Mouse (Mus musculus) left cerebral cortex, postnatal 10 days (tissue): ENCODE data around the gene Alpk3. TPM values are rescaled to one million over a fixed set of nuclear protein-coding genes. Genes with fewer than 3 reads are reported as not detected.
"Not testable (repeated sequence)": the region's sequence is repeated elsewhere in the genome, so short reads cannot be mapped to it uniquely, and the experiment has no call there.

Source experiments
- DNase-seq, 2 experiments: peaks; one replicate each; pipeline ENCODE4 v3.0.0; 2021 to 2022; ENCODE audit warnings: low spot score in 2 of 2, mixed read lengths in 1 of 2; ENCODE audit errors: extremely low spot score in 1 of 2
- intact Hi-C: fragments of 180-260 bp; cut with DNase I; formaldehyde crosslinking; loops from one replicate; pipeline ENCODE4 v1.15.1; 2025
- total RNA-seq, 2 experiments: library from RNA; stranded (reverse); gene quantifications; 2 replicates each; pipeline ENCODE4 v1.2.3; 2021

Alpk3 gene
- total RNA-seq, 2 experiments from 2014 or later = 0.49 to 0.61 TPM

DNA sequence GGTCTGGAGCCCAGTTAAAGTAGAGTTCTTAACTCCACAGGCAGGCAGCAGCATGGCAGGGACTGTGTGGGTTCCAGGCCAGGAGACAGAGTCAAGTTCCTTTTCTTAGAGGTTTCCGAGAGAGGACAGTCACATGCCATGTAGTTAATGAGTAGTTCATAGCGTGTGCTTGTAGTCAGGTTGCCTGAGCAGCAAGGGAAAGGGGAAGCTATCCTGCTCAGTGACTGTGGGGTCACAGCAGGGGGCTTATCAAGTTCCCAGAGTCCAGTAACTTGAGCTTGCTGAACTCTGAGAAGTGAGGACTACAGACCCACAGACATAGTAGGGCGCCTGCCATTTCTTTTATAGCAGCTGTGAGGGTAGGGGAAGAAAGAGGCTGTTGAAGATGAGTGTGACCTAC is 63.7 kb downstream of the Alpk3 start:
- intact Hi-C loops = no loop called here
- no peak for DNase-seq

DNA sequence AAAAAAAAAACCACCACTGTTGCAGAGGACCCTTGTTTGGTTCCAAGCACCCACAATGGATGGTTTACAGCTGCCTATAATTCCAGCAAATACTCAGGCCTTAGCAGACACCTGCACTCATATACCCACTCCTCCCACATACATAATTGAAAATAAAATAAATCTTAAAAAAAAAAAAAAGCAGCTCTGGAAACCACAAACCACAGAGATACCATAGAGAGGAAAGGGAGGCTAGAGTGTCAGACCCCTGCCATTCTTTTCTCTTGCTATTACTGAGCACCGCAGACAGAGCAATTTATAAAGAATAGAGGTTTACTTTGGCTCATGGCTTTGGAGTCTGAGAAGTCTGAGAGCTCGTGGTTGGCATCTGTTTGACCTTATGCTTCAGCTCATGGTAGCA is 65.4 kb downstream of the Alpk3 start:
- DNase-seq = no peak
- intact Hi-C loops = no loop called here

DNA sequence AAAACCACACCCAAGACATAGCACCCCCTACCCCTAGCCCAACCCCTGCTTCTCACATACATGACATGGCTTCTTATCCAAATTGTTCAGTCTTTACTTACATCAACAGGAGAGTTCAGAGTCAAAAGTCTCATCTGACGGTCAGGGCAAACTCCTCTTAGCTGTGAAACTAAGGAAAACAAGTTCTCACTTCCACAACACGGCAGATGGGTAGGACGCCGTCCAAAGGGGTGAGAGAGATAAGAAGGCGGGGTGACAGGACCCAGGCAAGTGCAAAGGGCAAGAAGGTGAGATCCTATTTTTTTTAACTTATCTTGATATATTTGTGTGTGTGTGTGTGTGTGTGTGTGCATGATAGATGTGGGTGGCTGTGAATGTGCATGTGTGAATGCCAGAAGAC is 66.2 kb downstream of the Alpk3 start:
- intact Hi-C loops = no loop called here
- no peak for DNase-seq

DNA sequence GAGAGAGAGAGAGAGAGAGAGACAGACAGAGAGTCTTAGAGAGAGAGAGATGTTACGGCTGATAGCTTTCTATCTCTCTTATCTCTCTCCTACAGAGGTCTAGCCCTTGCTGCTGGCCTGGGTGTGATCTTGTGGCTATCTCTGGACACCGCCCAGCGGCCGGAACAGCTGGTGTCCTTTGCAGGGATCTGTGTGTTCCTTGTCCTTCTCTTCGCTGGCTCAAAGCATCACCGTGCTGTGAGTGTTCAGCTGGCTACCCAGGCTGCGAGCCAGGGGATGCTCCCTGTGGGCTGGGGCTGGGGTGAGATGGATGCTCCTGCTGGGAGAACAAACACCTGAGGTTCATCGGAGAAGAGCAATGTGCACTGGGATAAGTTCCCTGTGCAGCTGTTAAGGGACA is 67.4 kb downstream of the Alpk3 start:
- DNase-seq = no peak
- intact Hi-C loops = no loop called here

DNA sequence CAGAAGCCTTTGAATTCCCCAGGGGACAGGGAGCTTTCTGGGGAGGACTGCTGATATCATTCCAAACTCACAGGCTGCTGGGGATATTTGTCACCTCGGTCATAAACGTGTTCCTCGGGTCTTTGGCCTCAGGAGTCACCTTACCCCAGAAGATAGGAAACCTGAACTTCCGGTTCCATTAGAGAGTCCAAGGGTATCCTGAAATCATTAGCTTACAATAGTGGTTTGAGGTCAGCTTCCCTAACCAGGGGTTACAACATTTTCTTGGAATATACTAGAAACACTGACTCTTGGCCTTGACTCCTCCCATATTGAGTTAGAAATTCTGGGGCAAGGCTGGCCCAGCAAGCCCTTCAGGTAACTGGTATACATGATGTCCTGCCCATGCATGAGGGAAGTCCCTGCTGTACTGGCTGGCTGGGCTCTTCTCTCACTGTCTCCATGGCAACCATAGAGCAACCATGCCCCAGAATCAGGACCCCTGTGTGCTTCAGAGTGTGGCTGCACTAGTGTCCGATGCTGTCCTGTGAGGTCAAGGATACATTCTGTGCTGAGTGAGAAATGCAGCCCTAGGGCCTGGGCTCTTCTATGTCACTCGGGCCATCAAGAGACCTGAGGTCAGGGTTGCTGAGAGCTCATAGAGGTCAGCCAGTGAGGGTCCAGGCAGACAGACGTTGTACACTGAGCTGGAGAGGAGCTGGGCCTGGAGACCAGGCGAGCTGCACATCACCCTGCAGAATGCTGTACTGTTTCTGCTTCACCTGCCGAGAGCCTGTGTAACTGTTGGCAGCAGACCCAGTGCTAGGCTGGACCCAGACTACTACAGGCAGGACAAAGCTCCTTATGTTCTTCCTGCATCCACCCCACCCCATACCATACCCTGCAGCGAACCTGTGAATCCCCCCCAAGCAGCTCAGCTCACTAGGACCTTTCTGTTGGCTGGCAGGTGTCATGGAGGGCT is 68.1 kb downstream of the Alpk3 start:
- intact Hi-C loops = no loop called here
- no peak for DNase-seq

DNA sequence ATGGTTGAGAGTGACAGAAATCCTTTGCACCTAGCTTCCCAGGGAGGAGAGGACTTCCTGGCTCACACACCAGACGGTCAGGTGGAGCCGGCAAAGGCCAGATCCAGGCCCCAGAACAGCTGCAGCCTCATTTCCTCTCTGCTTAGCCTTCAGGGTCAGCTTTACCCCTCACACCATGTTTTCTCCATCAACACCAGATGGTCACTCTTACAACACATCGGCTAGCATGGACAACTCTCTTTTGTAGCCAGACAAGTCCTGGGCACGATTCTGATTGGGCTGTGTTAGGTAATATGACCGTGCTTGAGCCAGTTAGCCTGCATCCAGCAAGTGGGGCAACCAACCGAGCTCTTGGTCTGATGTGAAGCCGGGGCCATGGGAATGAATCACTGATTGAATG is 74.5 kb downstream of the Alpk3 start:
- no peak for DNase-seq
- intact Hi-C loops = no loop called here

DNA sequence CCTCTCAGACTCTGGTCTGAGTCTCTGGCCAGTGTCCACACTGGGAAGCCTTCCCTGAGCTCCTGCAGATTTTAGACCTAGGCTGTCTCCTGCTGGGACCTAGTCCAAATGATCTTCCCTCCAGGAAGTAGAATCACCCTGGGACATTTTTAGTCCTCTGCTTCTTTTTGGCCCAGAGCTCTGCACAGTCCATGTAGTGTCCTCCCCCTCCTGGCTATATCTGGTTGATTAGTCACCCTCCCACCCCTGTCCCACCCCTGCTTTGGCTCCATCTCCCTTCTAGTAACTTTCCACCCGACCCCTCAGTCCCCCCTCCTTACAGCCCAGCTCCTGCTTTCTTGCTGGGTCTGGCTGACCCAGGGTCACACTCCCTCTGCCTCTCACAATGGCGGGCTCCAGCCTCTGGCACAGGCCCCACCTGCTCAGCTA is 75.5 kb downstream of the Alpk3 start:
- DNase-seq = peak in 1 of 2 experiments; percentile 38
- intact Hi-C loops = no loop called here

DNA sequence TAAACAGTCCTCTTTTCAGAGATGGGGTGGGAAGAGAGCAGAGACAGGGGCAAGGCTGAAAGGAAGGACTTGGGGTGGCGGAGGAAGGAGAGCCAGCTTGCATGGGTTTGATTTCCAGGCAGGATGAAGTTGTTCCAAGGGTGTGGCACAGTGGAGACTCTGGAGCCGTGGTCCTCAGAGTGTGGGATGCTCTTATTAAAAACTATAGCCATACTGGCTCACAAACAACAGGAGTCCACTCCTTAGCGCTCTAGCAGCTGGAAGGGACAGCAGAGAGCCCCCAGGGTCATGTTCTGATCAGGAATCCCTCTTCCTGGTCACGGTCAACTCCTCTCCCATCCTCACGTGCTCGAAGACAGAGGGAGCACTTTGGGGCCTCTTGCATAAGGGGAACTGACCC is 76.0 kb downstream of the Alpk3 start:
- no peak for DNase-seq
- intact Hi-C loops = no loop called here

DNA sequence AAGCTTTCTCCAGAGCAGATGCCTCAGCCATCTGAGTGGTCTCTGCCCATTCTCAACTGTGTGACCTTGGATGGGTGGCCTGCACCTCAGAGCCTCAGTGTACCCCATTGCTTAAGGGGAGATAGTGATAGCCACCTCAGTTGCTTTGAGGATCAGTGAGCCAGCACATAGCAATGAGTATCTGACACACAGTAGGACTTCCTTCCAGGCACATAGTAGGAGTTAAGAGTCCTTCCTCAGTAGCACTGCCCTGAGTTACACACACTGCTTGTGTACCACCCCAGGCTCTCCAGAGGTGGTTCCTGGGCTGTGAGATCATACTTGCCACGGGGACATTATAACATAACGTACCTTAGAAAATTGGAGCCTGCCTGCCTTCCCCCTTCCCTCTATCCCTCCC is 76.5 kb downstream of the Alpk3 start:
- intact Hi-C loops = no loop called here
- DNase-seq = no peak

DNA sequence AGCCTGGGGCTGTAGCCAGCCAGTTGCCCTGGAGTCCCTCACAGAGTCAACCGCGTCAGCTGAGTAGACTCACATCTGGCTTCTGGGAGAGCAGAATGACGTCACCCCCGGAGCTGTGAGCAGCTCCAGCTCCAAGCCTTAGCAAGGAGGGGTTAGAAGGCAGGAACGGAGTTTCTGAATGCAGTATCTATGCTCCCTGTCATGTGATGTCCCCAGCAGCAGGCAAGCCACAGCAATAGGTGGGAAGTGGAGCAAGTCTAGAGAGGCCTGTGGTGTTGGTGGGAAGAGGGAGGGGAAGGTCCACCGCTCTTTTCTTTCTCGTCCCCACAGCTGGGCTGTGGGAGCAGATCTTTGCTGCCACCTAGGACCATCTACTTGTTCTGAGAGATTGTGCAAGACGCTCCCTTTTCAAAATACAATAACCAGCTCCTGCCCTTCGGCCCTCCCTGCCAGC is 77.2 kb downstream of the Alpk3 start:
- peak; percentile 14 to 79 for DNase-seq
- intact Hi-C loops = no loop called here

DNA sequence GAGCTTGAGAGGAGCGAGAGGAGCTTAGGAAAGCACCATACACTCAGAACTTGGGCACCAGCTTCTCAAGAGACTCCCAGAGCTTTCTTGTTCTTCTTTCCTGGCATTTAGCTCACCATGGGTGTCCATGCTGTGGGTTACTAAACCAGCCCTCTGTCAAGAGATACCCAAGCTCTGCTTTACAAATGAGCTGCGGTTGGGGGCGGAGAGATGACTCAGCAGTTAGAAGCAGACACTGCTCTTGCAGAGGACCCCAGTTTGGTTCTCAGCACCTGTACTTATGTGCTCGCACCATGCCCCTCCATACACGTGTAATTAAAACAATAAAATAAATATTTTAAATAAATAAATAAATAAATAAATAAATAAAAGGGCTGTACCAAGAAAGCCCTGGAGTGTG is 79.9 kb downstream of the Alpk3 start:
- intact Hi-C loops = no loop called here
- no peak for DNase-seq

DNA sequence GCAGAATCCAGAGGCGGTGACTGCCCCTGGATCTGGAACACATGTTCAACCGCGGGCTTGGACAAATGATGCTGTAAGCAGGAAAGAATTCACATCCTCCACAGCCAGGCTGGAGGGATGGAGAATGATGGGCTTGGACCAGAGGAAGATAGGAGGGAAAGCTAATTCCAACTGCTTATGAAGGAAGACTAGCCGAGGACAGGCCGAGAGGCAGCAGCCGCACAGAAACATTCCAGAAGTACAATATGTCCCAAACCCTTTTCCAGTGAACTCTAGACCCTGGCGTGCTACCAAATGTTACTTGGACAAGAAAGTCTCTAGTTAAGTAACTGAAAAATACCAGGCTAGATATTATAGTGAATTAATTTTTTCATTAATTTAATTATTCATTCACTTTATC is 81.7 kb downstream of the Alpk3 start:
- DNase-seq = no peak
- intact Hi-C loops = no loop called here

DNA sequence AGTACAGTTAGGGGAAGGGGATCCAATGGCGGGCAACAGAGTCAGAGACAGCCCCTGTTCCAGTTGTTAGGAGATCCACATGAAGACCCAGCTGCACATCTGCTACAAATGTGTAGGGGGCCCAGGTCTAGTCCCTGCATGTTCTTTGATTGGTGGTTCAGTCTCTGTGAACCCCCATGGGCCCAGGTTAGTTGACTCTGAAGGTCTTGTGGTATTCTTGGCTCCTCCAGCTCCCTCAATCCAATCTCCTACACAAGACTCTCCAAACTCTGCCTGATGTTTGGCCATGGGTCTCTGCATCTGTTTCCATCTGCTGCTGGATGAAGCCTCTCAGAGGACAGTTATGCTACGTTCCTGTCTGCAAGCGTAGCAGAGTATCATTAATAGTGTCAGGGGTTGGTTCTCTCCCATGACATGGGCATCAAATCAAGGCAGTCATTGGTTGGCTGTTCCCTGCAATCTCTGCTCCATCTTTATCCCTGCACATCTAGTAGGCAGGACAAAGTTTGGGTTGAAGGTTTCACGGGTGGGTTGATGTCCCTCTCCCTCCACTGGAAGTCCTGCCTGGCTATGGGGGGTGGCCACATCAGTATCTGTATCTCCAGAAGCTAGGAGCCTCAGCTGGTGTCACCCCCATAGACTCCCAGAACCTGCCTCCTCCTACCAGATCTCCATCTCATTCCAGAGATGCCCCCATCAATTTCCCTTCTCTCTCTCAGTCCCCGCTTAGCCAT is 82.4 kb downstream of the Alpk3 start:
- intact Hi-C loops = no loop called here
- no peak for DNase-seq

DNA sequence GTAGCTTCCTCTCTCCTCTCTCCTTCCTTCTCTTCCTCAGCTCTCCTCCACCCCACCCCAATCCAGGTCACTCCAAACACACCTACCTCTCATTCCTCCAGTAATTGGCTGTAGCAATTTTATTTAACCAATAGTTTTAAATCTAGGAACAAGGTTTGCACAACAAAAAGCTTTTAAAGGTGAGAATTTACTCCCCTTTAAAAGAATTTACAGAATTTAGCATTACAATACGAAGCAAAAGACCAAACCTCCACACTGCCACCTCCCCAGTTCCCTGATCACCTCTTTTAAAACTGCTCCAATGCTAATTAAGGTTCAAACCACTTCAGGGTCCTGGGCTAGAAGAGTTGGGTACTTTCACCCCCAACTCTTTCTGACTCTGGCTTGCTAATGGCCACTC is 84.1 kb downstream of the Alpk3 start:
- intact Hi-C loops = no loop called here
- no peak for DNase-seq

DNA sequence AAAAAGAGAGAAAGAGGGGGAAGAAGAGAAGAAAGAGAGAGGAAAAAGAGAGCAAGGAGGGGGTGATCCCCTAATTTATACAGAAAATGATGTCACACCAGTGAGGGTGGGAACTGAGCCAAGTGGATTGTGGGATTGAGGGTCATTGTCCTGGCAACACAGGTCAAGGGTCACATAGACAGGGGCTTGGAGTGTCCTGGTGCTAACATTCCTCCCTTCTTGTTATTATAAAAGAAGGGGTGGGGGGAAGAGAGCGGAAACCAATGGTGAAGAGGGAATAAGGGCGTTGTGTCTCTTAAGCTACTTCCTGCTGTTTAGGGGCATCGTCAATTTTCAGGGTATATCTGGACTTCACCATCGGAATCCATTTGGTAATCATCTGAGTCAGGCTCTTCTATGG is 85.7 kb downstream of the Alpk3 start:
- intact Hi-C loops, DNase-seq: not testable (repeated sequence)

DNA sequence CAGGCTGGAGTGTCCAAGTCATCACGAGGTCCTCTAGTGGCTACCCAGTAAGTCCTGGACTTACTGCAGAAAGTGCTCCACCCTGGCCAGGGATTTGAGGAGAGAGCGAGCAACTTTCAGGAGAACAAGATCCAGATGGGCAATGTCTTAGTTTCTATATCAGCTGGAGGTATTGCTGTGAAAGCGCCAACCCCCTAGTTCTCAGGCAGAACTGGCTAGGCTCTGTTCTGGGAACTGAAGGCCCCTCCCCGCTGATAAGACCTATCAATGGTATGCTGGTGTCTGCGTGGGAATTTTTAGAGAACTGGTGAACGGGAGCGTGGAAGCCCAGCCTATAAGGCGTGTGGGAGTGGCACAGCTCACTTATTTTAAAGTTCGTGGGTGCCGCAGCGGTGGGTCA is 92.4 kb downstream of the Alpk3 start:
- no peak for DNase-seq
- intact Hi-C loops = loop anchor here (10.0 kb wide), 1 partner anchor 415 kb away; no protein-coding TSS in a partner anchor

DNA sequence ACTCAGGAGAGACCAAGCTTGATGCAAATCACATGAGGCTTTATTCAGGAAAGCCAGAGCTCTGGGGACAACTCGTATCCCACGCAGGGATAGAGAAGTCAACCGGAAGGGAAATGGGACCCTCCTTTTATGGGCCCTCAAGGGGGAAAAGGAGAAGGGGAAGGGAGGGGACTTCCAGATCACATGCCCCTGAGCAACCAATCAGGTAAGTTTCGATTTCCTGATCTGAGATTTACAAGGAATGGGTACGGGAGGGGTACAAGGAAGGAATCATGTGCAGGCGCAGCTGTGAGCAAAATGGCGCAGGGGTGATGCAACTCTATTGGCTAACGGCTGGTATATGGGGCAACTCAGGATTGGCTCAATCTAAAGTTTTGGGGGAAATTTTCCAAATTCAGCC is 93.8 kb downstream of the Alpk3 start:
- intact Hi-C loops = loop anchor here (10.0 kb wide), 1 partner anchor 416 kb away; no protein-coding TSS in a partner anchor
- no peak for DNase-seq

DNA sequence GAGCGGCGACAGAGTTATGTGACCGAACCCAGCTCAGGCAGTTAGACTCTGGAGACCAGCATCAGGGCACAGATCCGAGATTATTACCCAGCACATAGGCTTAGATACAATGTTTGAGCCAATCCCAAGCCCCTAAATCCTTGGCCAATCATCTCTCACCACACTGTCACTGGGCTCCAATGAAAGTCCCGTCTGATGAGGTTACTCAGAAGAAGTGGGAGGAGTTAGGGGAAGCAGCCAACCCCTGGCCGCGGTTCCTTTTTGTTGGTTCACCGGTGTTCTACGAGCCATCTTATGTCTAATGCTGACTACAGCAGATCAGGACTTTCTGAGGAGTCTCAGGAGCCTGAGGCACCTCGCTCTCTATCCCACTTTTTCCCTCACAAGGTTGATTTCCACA is 94.9 kb downstream of the Alpk3 start:
- no peak for DNase-seq
- intact Hi-C loops = loop anchor here (10.0 kb wide), 1 partner anchor 418 kb away; no protein-coding TSS in a partner anchor

DNA sequence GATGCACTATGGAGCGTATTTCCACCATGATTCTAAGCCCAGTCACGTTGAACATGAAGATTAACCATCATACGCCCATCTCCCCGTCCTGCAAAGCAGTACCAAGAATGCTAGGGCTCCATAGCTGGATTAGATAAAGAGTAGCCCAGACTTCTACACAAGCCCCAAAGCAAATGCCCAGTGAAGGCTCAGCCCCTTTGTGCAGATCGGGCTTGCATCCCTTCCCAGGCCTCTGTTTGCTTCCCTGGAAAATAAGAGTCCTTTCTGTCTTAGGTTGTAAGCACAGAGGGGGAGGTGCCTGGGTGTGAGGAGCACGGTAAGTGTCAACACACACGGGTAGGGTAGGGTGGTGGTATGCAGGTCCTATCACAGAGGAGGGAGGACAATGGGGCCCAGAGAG is 95.4 kb downstream of the Alpk3 start:
- DNase-seq = no peak
- intact Hi-C loops = loop anchor here (10.0 kb wide), 1 partner anchor 418 kb away; no protein-coding TSS in a partner anchor

DNA sequence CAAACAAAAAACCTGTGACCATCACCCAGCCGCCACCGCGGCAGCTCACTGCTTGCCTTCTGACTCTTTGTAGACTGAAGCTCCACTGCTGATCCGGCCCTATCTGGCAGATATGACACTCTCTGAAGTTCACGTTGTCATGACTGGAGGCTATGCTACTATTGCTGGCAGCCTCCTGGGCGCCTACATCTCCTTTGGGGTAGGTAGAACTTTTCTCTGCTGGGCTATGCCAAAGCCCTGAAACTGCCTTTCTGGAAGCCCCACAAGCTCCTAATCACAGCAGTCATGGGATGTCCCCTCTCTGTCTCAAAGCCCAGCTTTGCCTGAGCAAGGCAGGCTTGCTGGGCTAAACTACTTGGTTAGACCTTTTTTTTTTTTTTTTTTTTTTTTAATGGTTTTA is 95.9 kb downstream of the Alpk3 start:
- DNase-seq = no peak
- intact Hi-C loops = loop anchor here (10.0 kb wide), 1 partner anchor 419 kb away; no protein-coding TSS in a partner anchor
